Mouse (Mus musculus): ENCODE measurements around the gene Rbpms2. TPM values are rescaled to one million over a fixed set of nuclear protein-coding genes. Genes with fewer than 3 reads are reported as not detected.

The Rbpms2 gene
- polyA plus RNA-seq, 1 experiment from 2014 or later: 2.9 TPM

DNA sequence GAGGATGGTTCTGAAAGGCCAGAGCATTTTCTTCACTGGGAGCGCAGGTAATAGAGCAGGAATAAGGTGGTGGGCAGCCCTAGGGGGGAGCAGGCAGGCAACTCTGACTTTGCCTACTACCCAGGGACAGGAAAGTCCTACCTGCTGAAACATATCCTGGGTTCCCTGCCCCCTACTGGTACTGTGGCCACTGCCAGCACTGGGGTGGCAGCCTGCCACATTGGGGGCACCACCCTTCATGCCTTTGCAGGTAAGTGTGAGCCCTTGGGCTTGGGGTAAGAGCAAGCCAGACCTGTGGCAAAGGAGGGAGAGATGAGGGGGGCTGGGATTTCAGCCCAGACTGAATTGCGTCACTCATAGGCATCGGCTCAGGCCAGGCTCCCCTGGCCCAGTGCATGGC is 40.4 kb upstream of the Rbpms2 start:
- Histone ChIP-seq H3K4me3 (ENCODE audit: low read depth, low read length) (no peak overlapping the region), H3K36me3 (ENCODE audit: control insufficient read depth, insufficient read depth, low read length) (no peaks in the 10 kb centered on the region), H3K27ac (ENCODE audit: low read length) (no peak overlapping the region), H3K27me3 (ENCODE audit: control insufficient read depth, insufficient read depth, low read depth, low read length) (no peaks in the 10 kb centered on the region), H3K4me2 (ENCODE audit: low read length) (no peak overlapping the region), H3K4me1 (ENCODE audit: control insufficient read depth, insufficient read depth, low read length) (peaks cover 16% of the 10 kb centered on the region), H3K9me3 (replicated peaks; ENCODE audit: control insufficient read depth, low read length, poor library complexity, severe bottlenecking) (no peaks in the 10 kb centered on the region), H3K9ac (ENCODE audit: low read depth, low read length) (no peak overlapping the region)
- no peak for ATAC-seq
- WGBS: 92% methylated on average over 3 of the region's 3 CpGs

DNA sequence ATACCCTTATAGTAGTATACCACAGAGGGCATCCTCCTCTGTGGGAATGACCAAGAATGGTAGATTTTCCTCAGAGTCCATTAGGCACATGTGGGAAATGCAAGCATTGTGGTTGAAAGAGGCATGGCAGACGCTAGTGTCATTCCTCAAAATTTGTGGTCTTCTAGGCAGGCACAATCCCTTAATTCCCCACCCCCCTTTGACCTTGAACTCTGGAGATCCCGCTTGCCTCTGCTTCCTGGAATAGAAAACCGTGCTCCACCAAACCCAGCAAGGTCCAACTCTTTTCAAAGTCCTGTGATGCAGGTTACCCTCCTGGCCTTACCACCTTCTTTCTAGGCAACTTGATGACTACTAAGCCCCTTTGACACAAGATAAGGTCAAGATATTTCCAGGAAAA is 36.7 kb upstream of the Rbpms2 start:
- Histone ChIP-seq H3K4me2 (ENCODE audit: low read length) (no peak overlapping the region), H3K9ac (ENCODE audit: low read depth, low read length) (no peak overlapping the region), H3K4me3 (ENCODE audit: low read depth, low read length) (no peak overlapping the region), H3K36me3 (ENCODE audit: control insufficient read depth, insufficient read depth, low read length) (no peaks in the 10 kb centered on the region), H3K27ac (ENCODE audit: low read length) (no peak overlapping the region), H3K27me3 (ENCODE audit: control insufficient read depth, insufficient read depth, low read depth, low read length) (no peaks in the 10 kb centered on the region), H3K4me1 (ENCODE audit: control insufficient read depth, insufficient read depth, low read length) (peaks cover 7% of the 10 kb centered on the region), H3K9me3 (replicated peaks; ENCODE audit: control insufficient read depth, low read length, poor library complexity, severe bottlenecking) (no peaks in the 10 kb centered on the region)
- no peak for ATAC-seq
- 95% methylated on average over 3 of the region's 3 CpGs for WGBS

DNA sequence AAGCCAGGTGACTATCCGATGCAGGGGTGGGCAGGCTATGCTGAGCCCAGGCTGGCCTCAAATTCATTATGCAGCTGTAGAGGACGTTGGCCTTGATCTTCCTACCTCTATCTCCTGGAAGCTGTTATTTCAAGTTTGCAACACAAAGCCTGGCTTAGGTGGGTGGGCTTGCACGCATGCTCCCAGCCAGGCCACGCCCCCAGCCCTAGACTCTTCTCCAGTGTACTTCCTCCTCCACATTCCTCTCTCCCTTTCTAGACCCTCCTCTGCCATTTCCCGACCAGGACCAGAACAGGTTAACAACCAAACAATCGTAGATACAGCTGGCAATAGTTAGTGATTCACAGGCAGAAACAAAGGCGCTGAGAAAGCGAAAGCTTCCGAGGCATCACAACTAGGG is 35.9 kb upstream of the Rbpms2 start:
- no peak for ATAC-seq
- Histone ChIP-seq H3K4me1 (ENCODE audit: control insufficient read depth, insufficient read depth, low read length) (no peaks in the 10 kb centered on the region; the same call in 1 of the 2 replicates), H3K9ac (ENCODE audit: low read depth, low read length) (no peak overlapping the region), H3K36me3 (ENCODE audit: control insufficient read depth, insufficient read depth, low read length) (no peaks in the 10 kb centered on the region), H3K27me3 (ENCODE audit: control insufficient read depth, insufficient read depth, low read depth, low read length) (no peaks in the 10 kb centered on the region), H3K4me3 (ENCODE audit: low read depth, low read length) (no peak overlapping the region), H3K9me3 (replicated peaks; ENCODE audit: control insufficient read depth, low read length, poor library complexity, severe bottlenecking) (no peaks in the 10 kb centered on the region), H3K27ac (ENCODE audit: low read length) (no peak overlapping the region), H3K4me2 (ENCODE audit: low read length) (no peak overlapping the region)
- WGBS: 91% methylated on average over 9 of the region's 9 CpGs

DNA sequence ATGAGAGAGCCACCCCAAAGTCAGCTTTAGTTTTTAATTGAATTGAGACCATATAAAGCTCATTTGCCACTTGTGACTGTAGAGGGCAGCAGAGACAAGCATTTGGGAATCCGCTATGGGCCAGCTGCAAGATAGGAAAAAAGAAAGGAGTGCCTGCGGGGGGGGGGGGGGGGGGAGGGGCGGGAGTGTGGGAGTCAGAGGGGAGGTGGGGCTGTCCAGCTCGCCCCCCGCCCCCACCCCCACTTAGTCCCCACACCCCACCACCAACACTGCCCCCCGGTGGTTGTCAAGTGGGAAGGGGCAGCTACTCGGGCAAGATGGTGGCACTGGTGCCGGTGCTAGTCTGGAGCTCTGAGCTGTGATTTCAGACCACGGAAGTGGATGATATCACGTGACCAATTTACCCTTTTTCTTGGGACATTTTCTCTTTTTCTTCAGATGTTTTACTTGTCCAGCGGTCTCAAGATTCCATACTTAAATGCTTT is 30.6 kb upstream of the Rbpms2 start:
- no peaks in the 10 kb centered on the region for H3K27me3 ChIP-seq (ENCODE audit: control insufficient read depth, insufficient read depth, low read depth, low read length)
- H3K4me2 ChIP-seq (ENCODE audit: low read length): no peak overlapping the region
- no peaks in the 10 kb centered on the region for H3K9me3 ChIP-seq (replicated peaks; ENCODE audit: control insufficient read depth, low read length, poor library complexity, severe bottlenecking)
- 43% methylated on average over 9 of the region's 11 CpGs for WGBS
- H3K4me1 ChIP-seq (ENCODE audit: control insufficient read depth, insufficient read depth, low read length): no peaks in the 10 kb centered on the region; the same call in 1 of the 2 replicates
- no peak for ATAC-seq
- H3K27ac ChIP-seq (ENCODE audit: low read length): no peak overlapping the region
- H3K36me3 ChIP-seq (ENCODE audit: control insufficient read depth, insufficient read depth, low read length): no peaks in the 10 kb centered on the region
- no peak overlapping the region for H3K4me3 ChIP-seq (ENCODE audit: low read depth, low read length)
- no peak overlapping the region for H3K9ac ChIP-seq (ENCODE audit: low read depth, low read length)

DNA sequence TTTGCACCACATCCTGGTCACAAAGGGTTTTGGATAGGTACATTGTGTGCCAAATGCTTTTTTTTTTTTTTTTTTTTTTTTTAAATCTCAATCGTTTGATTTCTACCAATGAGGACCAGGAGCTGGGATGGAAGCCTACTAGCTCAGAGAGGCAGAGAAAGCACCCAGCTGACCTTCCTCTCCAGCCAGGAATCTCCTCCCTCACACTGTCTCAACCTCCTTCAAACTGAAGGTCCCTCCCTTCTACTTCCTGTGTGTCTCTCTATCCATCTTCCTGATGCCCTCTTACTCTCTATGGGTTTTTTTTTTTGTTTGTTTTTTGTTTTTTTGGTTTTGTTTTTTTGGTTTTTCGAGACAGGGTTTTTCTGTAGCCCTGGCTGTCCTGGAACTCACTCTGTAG is 28.5 kb upstream of the Rbpms2 start:
- no peak overlapping the region for H3K4me2 ChIP-seq (ENCODE audit: low read length)
- no peak for ATAC-seq
- 78% methylated on average over 2 of the region's 2 CpGs for WGBS

DNA sequence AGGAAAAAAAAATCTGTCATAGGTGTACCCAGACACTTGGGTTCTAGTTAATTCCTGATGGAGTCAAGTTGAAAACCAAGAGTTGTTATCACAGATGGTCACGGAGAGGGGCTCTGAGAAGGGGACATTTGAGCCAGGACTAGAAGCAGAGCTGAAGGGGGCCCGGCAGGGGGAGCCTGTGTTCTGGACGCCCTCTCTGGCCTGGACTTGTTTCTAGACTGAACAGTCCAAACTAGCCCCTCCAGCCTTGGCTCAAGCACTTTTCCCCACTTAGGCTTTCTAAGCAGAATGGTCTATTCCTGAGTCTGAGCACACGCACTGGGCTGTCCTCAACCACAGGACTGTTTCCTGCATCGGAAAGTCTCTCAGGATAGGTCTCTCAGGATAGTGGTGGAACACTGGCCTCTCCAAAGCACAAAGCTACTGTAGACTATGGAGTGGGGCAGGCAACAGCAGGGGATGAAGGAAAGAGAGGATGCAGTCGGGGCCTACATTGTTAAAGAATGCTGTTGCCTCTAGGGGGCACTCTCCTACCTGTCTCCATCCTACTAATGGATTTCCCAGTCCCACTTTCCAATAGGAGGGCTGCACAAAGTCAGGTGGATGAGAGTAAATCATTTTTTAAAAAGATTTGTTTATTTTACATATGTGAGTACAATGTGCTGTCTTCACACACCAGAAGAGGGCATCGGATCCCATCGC is 25.9 kb upstream of the Rbpms2 start:
- Histone ChIP-seq H3K9me3 (replicated peaks; ENCODE audit: control insufficient read depth, low read length, poor library complexity, severe bottlenecking) (no peaks in the 10 kb centered on the region), H3K4me3 (ENCODE audit: low read depth, low read length) (no peak overlapping the region), H3K27ac (ENCODE audit: low read length) (no peak overlapping the region), H3K4me1 (ENCODE audit: control insufficient read depth, insufficient read depth, low read length) (peaks cover 2% of the 10 kb centered on the region; the same call in 1 of the 2 replicates), H3K4me2 (ENCODE audit: low read length) (no peak overlapping the region), H3K36me3 (ENCODE audit: control insufficient read depth, insufficient read depth, low read length) (no peaks in the 10 kb centered on the region), H3K27me3 (ENCODE audit: control insufficient read depth, insufficient read depth, low read depth, low read length) (peaks cover 3% of the 10 kb centered on the region; the same call in 1 of the 2 replicates), H3K9ac (ENCODE audit: low read depth, low read length) (no peak overlapping the region)
- ATAC-seq: no peak
- 53% methylated on average over 8 of the region's 8 CpGs for WGBS

More for the DNA sequence above, 28.5 kb upstream of the Rbpms2 start:
- Histone ChIP-seq H3K27me3 (ENCODE audit: control insufficient read depth, insufficient read depth, low read depth, low read length) (no peaks in the 10 kb centered on the region), H3K36me3 (ENCODE audit: control insufficient read depth, insufficient read depth, low read length) (no peaks in the 10 kb centered on the region), H3K4me1 (ENCODE audit: control insufficient read depth, insufficient read depth, low read length) (peaks cover 2% of the 10 kb centered on the region; the same call in 1 of the 2 replicates), H3K27ac (ENCODE audit: low read length) (no peak overlapping the region), H3K4me3 (ENCODE audit: low read depth, low read length) (no peak overlapping the region), H3K9me3 (replicated peaks; ENCODE audit: control insufficient read depth, low read length, poor library complexity, severe bottlenecking) (no peaks in the 10 kb centered on the region), H3K9ac (ENCODE audit: low read depth, low read length) (no peak overlapping the region)

DNA sequence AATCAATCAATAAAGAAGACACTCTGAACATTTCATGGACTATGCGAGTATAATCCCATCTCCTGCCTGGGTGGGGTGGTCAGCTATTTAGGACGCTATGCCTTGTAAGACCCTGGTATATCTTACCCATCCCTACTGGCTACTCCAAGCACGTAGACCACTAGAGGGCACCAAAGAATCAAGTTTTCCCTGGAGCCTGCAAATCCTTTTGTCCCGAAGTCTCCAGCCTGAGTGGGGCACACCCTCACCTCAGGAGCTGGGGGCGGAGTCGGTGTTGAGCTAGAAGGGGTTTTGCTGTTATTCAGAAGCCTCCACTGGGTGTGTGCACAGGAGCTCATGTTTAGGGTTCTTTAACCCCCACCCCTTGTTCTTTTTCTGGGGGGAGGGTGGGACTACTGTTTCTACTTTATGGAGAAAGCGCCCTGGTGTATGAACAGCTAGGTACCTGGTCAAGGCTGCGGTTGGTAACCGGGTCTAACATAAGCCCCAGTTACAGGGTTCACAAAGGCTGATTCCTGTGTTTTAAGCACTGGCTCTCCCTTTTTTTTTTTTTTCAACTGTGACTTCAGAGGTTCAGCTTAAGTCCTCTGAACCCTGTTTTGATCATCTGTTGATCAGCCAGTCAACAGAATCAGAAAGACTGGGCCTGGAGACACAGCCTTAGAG is 23.8 kb upstream of the Rbpms2 start:
- ATAC-seq: peak; percentile 84
- Histone ChIP-seq H3K4me1 (ENCODE audit: control insufficient read depth, insufficient read depth, low read length) (0 out of 2 replicates have a peak, but pooled peaks cover 2% of the 10 kb centered on the region), H3K36me3 (ENCODE audit: control insufficient read depth, insufficient read depth, low read length) (no peaks in the 10 kb centered on the region), H3K9ac (ENCODE audit: low read depth, low read length) (peak overlapping the region; percentile 58; the same call in 1 of the 2 replicates), H3K9me3 (replicated peaks; ENCODE audit: control insufficient read depth, low read length, poor library complexity, severe bottlenecking) (no peaks in the 10 kb centered on the region), H3K4me3 (ENCODE audit: low read depth, low read length) (peak overlapping the region; percentile 27), H3K4me2 (ENCODE audit: low read length) (peak overlapping the region; percentile 57), H3K27me3 (ENCODE audit: control insufficient read depth, insufficient read depth, low read depth, low read length) (peaks cover 3% of the 10 kb centered on the region; the same call in 1 of the 2 replicates), H3K27ac (ENCODE audit: low read length) (no peak overlapping the region)
- 7% methylated on average over 9 of the region's 9 CpGs for WGBS

DNA sequence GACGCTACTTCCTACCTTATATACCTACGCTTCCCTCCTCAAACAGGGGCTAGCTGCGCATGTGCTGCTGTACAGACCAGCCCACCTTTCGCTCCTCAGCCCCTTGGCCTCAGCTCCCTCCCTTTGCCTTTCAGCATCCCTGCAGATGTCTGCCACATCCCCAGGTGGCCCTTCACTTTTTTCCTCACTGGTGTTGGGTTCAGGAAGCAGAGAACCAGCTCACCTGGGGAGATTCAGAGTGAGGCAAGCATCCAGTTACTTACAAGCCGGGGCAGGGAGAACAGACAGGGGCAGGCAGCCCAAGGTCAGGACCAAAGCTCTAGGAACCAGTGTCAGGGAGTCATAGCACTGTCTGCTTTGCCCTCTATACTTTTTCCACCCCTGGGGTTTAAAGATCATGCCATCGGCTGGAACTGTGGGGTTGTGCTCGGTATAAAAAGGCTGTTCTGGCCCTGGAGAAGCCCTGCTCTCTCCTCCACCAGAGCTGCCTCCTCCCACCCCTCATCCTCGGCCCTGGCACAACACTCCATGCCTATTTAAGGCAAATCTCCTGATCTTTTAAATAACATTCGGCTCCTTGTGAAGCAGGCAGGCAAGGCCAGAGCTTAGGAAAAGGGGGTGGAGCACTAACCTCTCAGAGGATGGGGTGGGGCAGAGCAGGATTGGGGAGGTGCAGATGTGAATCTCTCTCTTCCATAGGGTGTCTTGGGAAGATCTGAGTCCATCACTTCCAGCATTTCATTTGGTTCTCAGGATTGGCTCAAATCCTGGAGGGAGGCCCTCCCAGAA is 22.9 kb upstream of the Rbpms2 start:
- WGBS: 40% methylated on average over 9 of the region's 9 CpGs
- Histone ChIP-seq H3K27ac (ENCODE audit: low read length) (no peak overlapping the region), H3K9ac (ENCODE audit: low read depth, low read length) (no peak overlapping the region), H3K36me3 (ENCODE audit: control insufficient read depth, insufficient read depth, low read length) (no peaks in the 10 kb centered on the region), H3K9me3 (replicated peaks; ENCODE audit: control insufficient read depth, low read length, poor library complexity, severe bottlenecking) (no peaks in the 10 kb centered on the region), H3K4me3 (ENCODE audit: low read depth, low read length) (no peak overlapping the region), H3K4me2 (ENCODE audit: low read length) (no peak overlapping the region), H3K4me1 (ENCODE audit: control insufficient read depth, insufficient read depth, low read length) (0 out of 2 replicates have a peak, but pooled peaks cover 2% of the 10 kb centered on the region), H3K27me3 (ENCODE audit: control insufficient read depth, insufficient read depth, low read depth, low read length) (peaks cover 3% of the 10 kb centered on the region; the same call in 1 of the 2 replicates)
- no peak for ATAC-seq

All from midbrain, embryonic 16.5 days (tissue).